Mouse (Mus musculus): ENCODE measurements at regions not wholly inside any gene's neighbourhood (a gene's known extent, or its start where the extent isn't known, plus 50 kb on each side); places are given as distances from the start of the nearest gene placed in this dataset.
A peak's percentile ranks its signal among the peaks of the same experiment; 100 is the strongest.
"Not testable (repeated sequence)": the region's sequence is repeated elsewhere in the genome, so short reads cannot be mapped to it uniquely, and the experiment has no call there.

- not testable (repeated sequence) for H3K9me3 ChIP-seq (replicated peaks); H3K36me3 ChIP-seq; H3K4me2 ChIP-seq; H3K9ac ChIP-seq; H3K4me3 ChIP-seq; H3K27ac ChIP-seq; H3K27me3 ChIP-seq; ATAC-seq (replicated peaks; ENCODE audit: insufficient number of reproducible peaks, insufficient read depth, low FRiP score, low read depth); H3K4me1 ChIP-seq (replicated peaks)
- 70% methylated on average over 5 of the region's 5 CpGs for WGBS
These were observed 256.5 kb upstream of the Olfr161 start for GRCm38 (mm10) chr16:3334355-3334754.

DNA sequence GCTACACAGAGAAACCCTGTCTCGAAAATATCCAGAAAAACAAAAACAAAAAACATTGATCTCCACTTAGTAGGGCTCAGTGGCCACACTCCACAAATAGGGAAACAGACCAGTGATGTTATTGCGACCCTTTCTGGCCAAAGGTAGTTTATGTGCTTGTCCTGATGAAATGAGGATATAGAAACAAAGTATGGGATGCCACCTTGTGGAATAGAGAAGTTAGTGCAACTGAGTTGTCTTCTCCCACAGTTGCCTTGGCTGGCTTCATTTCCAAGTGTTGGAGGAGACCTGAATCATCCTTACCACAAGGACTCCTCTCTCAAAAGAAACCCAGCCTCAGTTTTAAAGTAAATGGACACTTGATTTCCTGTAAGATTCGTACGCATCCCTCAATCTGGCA is 247.5 kb upstream of the Olfr161 start:
- not testable (repeated sequence) for H3K36me3 ChIP-seq; H3K9me3 ChIP-seq (replicated peaks); ATAC-seq (replicated peaks; ENCODE audit: insufficient number of reproducible peaks, insufficient read depth, low FRiP score, low read depth); H3K9ac ChIP-seq; H3K27me3 ChIP-seq; H3K4me3 ChIP-seq; H3K4me1 ChIP-seq (replicated peaks); H3K4me2 ChIP-seq; H3K27ac ChIP-seq
- WGBS = 18% methylated on average over 4 of the region's 4 CpGs

DNA sequence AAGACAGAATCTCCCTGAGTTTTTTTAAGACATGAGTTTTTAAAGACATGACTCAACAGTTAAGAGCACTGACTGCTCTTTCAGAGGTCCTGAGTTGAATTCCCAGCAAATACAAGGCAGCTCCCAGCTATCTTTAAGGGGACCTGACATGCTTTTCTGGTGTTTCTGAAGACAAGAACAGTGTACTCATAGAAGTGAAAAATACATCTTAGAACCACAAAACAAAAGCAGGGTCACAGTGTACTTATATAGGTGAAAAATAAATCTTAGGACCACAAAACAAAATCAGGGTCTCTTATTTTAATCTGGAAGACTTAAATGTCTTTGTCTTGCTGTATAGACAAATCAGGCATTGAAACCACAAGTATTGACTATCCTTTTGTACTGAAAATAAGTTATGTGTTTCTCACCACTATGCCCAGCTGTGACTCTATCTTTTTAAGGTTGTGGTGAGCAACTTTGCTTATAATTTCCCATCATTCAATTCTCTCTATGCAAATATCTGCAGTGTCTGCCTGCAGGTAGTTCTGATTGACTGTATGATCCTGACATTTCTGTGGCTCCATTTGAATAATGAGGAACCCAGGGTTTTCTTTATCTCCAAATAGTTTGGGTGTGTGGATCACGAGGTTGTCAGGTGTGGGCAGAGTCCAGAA is 246.0 kb upstream of the Olfr161 start:
- H3K27me3 ChIP-seq; H3K36me3 ChIP-seq; H3K4me2 ChIP-seq; H3K4me1 ChIP-seq (replicated peaks); H3K9ac ChIP-seq; H3K27ac ChIP-seq; H3K9me3 ChIP-seq (replicated peaks); ATAC-seq (replicated peaks; ENCODE audit: insufficient number of reproducible peaks, insufficient read depth, low FRiP score, low read depth); H3K4me3 ChIP-seq: not testable (repeated sequence)
- WGBS = no CpG with 5 or more reads among the region's 1 CpGs

GRCm38 (mm10) chr16:3349382-3349781 is 241.5 kb upstream of the Olfr161 start:
- not testable (repeated sequence) for H3K4me2 ChIP-seq; H3K9ac ChIP-seq; ATAC-seq (replicated peaks; ENCODE audit: insufficient number of reproducible peaks, insufficient read depth, low FRiP score, low read depth); H3K9me3 ChIP-seq (replicated peaks); H3K27me3 ChIP-seq; H3K36me3 ChIP-seq; H3K4me1 ChIP-seq (replicated peaks); H3K27ac ChIP-seq; H3K4me3 ChIP-seq
- 75% methylated on average over 1 of the region's 4 CpGs for WGBS

- H3K4me3 ChIP-seq; H3K9ac ChIP-seq; H3K4me2 ChIP-seq; H3K27ac ChIP-seq; H3K27me3 ChIP-seq; H3K36me3 ChIP-seq; H3K9me3 ChIP-seq (replicated peaks); H3K4me1 ChIP-seq (replicated peaks): not testable (repeated sequence)
- ATAC-seq (replicated peaks; ENCODE audit: insufficient number of reproducible peaks, insufficient read depth, low FRiP score, low read depth) = peak; percentile 39
- 39% methylated on average over 3 of the region's 4 CpGs for WGBS
These were observed 240.8 kb upstream of the Olfr161 start for GRCm38 (mm10) chr16:3349850-3350547.

DNA sequence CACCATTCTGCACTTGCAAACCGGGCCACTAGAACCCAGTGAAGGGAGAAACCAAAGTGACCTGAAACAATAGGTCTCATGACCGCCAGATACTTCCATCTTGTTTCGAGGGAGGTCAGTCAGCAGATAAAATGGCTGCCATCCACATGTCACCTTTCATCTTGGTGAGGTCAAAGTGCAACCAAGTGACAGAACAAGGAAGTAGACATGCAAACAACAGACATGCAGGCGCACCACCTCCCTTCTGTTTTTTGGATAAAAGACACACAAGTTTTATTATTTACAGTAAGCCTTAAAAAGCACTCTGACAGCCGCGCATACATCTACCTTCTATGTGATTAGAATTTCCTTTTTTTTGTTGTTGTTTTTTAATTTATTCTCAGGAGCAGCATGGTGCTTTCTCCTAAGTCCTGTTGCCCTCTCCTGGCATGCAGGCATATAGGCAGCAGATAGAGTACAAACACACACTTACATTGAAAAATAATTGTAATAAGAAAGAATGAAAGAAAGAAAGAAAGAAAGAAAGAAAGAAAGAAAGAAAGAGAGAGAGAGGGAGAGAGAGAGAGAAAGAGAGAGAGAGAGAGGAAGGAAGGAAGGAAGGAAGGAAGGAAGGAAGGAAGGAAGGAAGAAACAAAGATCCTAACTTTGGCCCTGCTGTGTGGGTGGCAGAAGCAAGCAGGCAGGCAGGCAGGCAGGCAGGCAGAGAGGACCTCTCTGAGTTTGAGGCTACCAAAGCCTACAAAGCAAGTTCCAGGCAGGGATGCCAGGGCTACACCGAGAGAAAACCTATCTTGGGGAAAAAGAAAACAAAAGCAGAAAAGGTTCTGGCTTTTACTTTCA is 240.0 kb upstream of the Olfr161 start:
- H3K4me3 ChIP-seq; H3K4me2 ChIP-seq; H3K36me3 ChIP-seq; H3K4me1 ChIP-seq (replicated peaks); H3K9me3 ChIP-seq (replicated peaks); H3K9ac ChIP-seq; H3K27me3 ChIP-seq; H3K27ac ChIP-seq: not testable (repeated sequence)
- peak; percentile 89 for ATAC-seq (replicated peaks; ENCODE audit: insufficient number of reproducible peaks, insufficient read depth, low FRiP score, low read depth)
- 70% methylated on average over 5 of the region's 7 CpGs for WGBS

GRCm38 (mm10) chr16:3351508-3352046 is 239.3 kb upstream of the Olfr161 start:
- peak; percentile 79 for ATAC-seq (replicated peaks; ENCODE audit: insufficient number of reproducible peaks, insufficient read depth, low FRiP score, low read depth)
- not testable (repeated sequence) for H3K9me3 ChIP-seq (replicated peaks); H3K4me3 ChIP-seq; H3K36me3 ChIP-seq; H3K27me3 ChIP-seq; H3K4me1 ChIP-seq (replicated peaks); H3K27ac ChIP-seq; H3K9ac ChIP-seq; H3K4me2 ChIP-seq
- 70% methylated on average over 3 of the region's 3 CpGs for WGBS
